Mouse (Mus musculus) heart, embryonic 11.5 days (tissue): ENCODE measurements around the gene Tmem131l. TPM values are rescaled to one million over a fixed set of nuclear protein-coding genes. Genes with fewer than 3 reads are reported as not detected.

ENCODE experiments used
- ATAC-seq: fragments of 200-750 bp; cut with Nextera tagmentation; replicated peaks from 2 replicates; pipeline ENCODE4 v1.8.0; 2017; ENCODE audit warnings: moderate library complexity; ENCODE audit not compliant: insufficient number of reproducible peaks, low FRiP score, low TSS enrichment
- H3K27ac ChIP-seq: fragments of 300-500 bp; sonication (generic); 2 replicates; pipeline ENCODE4 v1.5.1; 2014; ENCODE audit warnings: mild to moderate bottlenecking, low read depth, low read length
- H3K27me3 ChIP-seq: fragments of 300-500 bp; sonication (generic); 2 replicates; pipeline ENCODE4 v1.6.1; 2014; ENCODE audit warnings: mild to moderate bottlenecking, low read length, mixed read lengths; ENCODE audit not compliant: control insufficient read depth, insufficient read depth
- H3K36me3 ChIP-seq: fragments of 300-500 bp; sonication (generic); 2 replicates; pipeline ENCODE4 v1.6.1; 2014; ENCODE audit warnings: mild to moderate bottlenecking, low read length, moderate library complexity, mixed read lengths; ENCODE audit not compliant: control insufficient read depth, insufficient read depth
- H3K4me1 ChIP-seq: fragments of 300-500 bp; sonication (generic); 2 replicates; pipeline ENCODE4 v1.6.1; 2014; ENCODE audit warnings: low read length; ENCODE audit not compliant: control insufficient read depth, insufficient read depth
- H3K4me2 ChIP-seq: fragments of 300-500 bp; sonication (generic); 2 replicates; pipeline ENCODE4 v1.6.1; 2014; ENCODE audit warnings: mild to moderate bottlenecking, moderate library complexity
- H3K4me3 ChIP-seq: fragments of 300-500 bp; sonication (generic); 2 replicates; pipeline ENCODE4 v1.5.1; 2014; ENCODE audit warnings: low read depth, low read length
- H3K9ac ChIP-seq: fragments of 300-500 bp; sonication (generic); 2 replicates; pipeline ENCODE4 v1.6.1; 2014; ENCODE audit warnings: mild to moderate bottlenecking, low read depth, low read length, moderate library complexity
- H3K9me3 ChIP-seq: fragments of 300-500 bp; sonication (generic); replicated peaks from 2 replicates; pipeline ENCODE4 v1.6.1; 2016; ENCODE audit warnings: low read length; ENCODE audit not compliant: control insufficient read depth
- WGBS: fragments of 180-500 bp; shearing (Covaris S2); extraction: QIAGEN DNeasy Blood & Tissue Kit; methylation state at CpG from one replicate; pipeline ENCODE4 v1.1.7; 2014; ENCODE audit not compliant: insufficient replicate concordance; 5-methylcytosine and 5-hydroxymethylcytosine counted together
- polyA plus RNA-seq: library from polyadenylated mRNA; unstranded; fragments of >200 nt; fragmentation: Nextera tagmentation; extraction: Ambion mirVana; gene quantifications from 2 replicates; pipeline ENCODE4 v1.2.1, GENCODE M21; 2014

Tmem131l gene
- polyA plus RNA-seq, 1 experiment from 2014 or later: 35.0 TPM

- H3K27ac ChIP-seq: no peak overlapping the region
- H3K4me2 ChIP-seq: no peak overlapping the region
- no peaks in the 10 kb centered on the region for H3K9me3 ChIP-seq
- no peak overlapping the region for H3K9ac ChIP-seq
- ATAC-seq: no peak
- peaks cover 6% of the 10 kb centered on the region; the same call in 1 of the 2 replicates for H3K4me1 ChIP-seq
- H3K27me3 ChIP-seq: no peaks in the 10 kb centered on the region
- no peak overlapping the region for H3K4me3 ChIP-seq
- 76% methylated on average over 3 of the region's 3 CpGs for WGBS
- H3K36me3 ChIP-seq: no peaks in the 10 kb centered on the region
Measured at GRCm38 (mm10) chr3:83859071-83859470, 180.9 kb downstream of the Tmem131l start.

- no peak overlapping the region for H3K27ac ChIP-seq
- no peaks in the 10 kb centered on the region for H3K9me3 ChIP-seq
- no peak for ATAC-seq
- H3K36me3 ChIP-seq: no peaks in the 10 kb centered on the region
- H3K4me3 ChIP-seq: no peak overlapping the region
- no peak overlapping the region for H3K4me2 ChIP-seq
- H3K4me1 ChIP-seq: peaks cover under 1% of the 10 kb centered on the region; the same call in 1 of the 2 replicates
- H3K9ac ChIP-seq: no peak overlapping the region
- whole genome bisulfite sequencing: 86% methylated on average over 13 of the region's 13 CpGs
- no peaks in the 10 kb centered on the region for H3K27me3 ChIP-seq
Measured at GRCm38 (mm10) chr3:83857621-83858020, 182.4 kb downstream of the Tmem131l start.

GRCm38 (mm10) chr3:83855643-83856042, 184.3 kb downstream of the Tmem131l start:
- no peak for ATAC-seq
- H3K27ac ChIP-seq: no peak overlapping the region
- H3K4me3 ChIP-seq: no peak overlapping the region
- no peaks in the 10 kb centered on the region for H3K4me1 ChIP-seq
- no peak overlapping the region for H3K9ac ChIP-seq
- no peaks in the 10 kb centered on the region for H3K36me3 ChIP-seq
- H3K27me3 ChIP-seq: no peaks in the 10 kb centered on the region
- no peak overlapping the region for H3K4me2 ChIP-seq
- WGBS: 83% methylated on average over 5 of the region's 5 CpGs
- H3K9me3 ChIP-seq: no peaks in the 10 kb centered on the region

GRCm38 (mm10) chr3:83849341-83849740, 190.6 kb downstream of the Tmem131l start:
- Histone ChIP-seq H3K4me2 (no peak overlapping the region), H3K9ac (no peak overlapping the region), H3K4me1 (no peaks in the 10 kb centered on the region), H3K27me3 (no peaks in the 10 kb centered on the region), H3K27ac (no peak overlapping the region), H3K36me3 (no peaks in the 10 kb centered on the region), H3K4me3 (no peak overlapping the region), H3K9me3 (no peaks in the 10 kb centered on the region)
- 79% methylated on average over 2 of the region's 2 CpGs for WGBS
- ATAC-seq: no peak

Other genes starting within 250 kb of the Tmem131l start
- 2.3 and 2.6 TPM in 2 replicates for gene Tlr2, start 198.4 kb downstream of the Tmem131l start, polyA plus RNA-seq
- 9.4 and 12.0 TPM in 2 replicates for gene Mnd1, start 115.6 kb upstream of the Tmem131l start, polyA plus RNA-seq
- 0.30 TPM in 1 of 2 replicates, not detected in the other for gene Gm6525, start 133.9 kb upstream of the Tmem131l start, polyA plus RNA-seq